11 mouse cellular contexts compared by ENCODE assay signal in the genomic region with DNA sequence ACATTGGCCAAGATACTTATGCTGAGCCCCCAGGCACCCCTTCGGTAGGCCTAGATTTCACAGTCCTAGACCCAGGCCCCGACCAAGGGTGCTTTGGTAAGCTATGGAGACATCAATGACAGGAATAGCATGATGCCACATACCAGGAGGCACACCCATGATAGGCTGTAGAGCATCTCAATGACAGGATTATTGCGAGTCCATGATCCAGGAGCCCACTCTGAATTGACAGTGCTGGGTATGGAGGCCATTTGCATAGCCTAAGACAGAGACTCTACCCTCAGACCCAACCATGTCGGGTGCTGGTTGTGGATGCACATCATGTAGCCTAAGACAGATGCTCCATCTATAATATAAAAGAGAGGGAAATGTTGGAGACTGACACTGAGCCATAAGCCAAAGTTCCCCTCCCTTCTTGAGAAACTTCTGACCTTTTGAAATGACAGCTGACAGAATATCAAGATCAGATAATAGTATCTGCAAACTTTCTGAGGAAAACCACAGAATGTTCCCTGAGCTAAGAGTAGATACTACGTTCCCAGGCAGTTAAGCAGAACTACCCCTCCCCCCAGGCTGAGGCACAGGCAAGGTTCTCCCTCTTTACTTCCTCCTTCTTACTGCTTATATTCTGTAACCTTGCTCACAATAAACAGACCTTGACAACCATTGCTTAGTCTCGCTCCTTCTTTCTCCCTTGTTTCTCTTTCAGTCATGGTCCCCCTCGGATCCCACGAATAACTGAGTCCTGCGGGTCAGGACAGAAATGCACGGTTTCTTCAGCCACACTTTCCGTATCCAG.
DNase-seq lines count a peak whose midpoint lies in the region; ATAC-seq and TF ChIP-seq lines count a peak whose summit lies in the region.
"Had no signal": no experiment of that assay in that cellular context is flagged by ENCODE, and none has a peak within 500 bp of the region (broad histone marks: within the 10 kb centered on the region; RNA-seq: fewer than 3 reads in every experiment).

No protein-coding gene starts in this region.

- peaks cover 12% of the 10 kb centered on the region for H3K4me1 ChIP-seq in testis, adult 2 months (ENCODE audit: control insufficient read depth, insufficient read depth, low read length)
- no peaks in the 10 kb centered on the region for H3K4me1 ChIP-seq in midbrain, embryonic 13.5 days (replicated peaks)

- H3K9ac ChIP-seq in midbrain, embryonic 13.5 days (replicated peaks) = no peak overlapping the region
- H3K9ac ChIP-seq: embryonic facial prominence, embryonic 13.5 days; liver, embryonic 14.5 days had no signal

- no peaks in the 10 kb centered on the region for H3K27me3 ChIP-seq in testis, adult 2 months (ENCODE audit: control insufficient read depth, insufficient read depth, low read length)
- no peaks in the 10 kb centered on the region for H3K27me3 ChIP-seq in midbrain, embryonic 13.5 days
- H3K27me3 ChIP-seq: embryonic facial prominence, embryonic 13.5 days had no signal

- peak; percentile 82 for ATAC-seq in common myeloid progenitor, adult 5-6 weeks (replicated peaks; ENCODE audit: low read depth, poor library complexity, severe bottlenecking)
- no peak for ATAC-seq in midbrain, embryonic 13.5 days

- H3K27ac ChIP-seq in testis, adult 2 months (ENCODE audit: control insufficient read depth, insufficient read depth, low read depth, low read length) = 0 out of 2 replicates have a peak overlapping the region, but pooled peaks have one; percentile 8
- no peak overlapping the region for H3K27ac ChIP-seq in midbrain, embryonic 13.5 days
- H3K27ac ChIP-seq: embryonic facial prominence, embryonic 13.5 days; layer of hippocampus, adult 2 months; liver, embryonic 14.5 days had no signal

- H3K9me3 ChIP-seq in midbrain, embryonic 13.5 days = peaks cover 13% of the 10 kb centered on the region

- no peak for DNase-seq in testis, postnatal 10 days (ENCODE audit: low spot score)
- peak; percentile 73 for DNase-seq in naive thymus-derived CD4-positive, alpha-beta T cell, adult 2 months (ENCODE audit: low read depth)
- no peak for DNase-seq in gastrocnemius, adult 8-10 months (ENCODE audit: low spot score in 2 of 2)
- DNase-seq in cerebellum, adult 8-10 months = no peak
- DNase-seq: right cerebral cortex, adult 18-20 months had no signal

- no peaks in the 10 kb centered on the region for H3K36me3 ChIP-seq in testis, adult 2 months (ENCODE audit: control insufficient read depth, insufficient read depth, low read length)
- H3K36me3 ChIP-seq in midbrain, embryonic 13.5 days = no peaks in the 10 kb centered on the region

- 89% methylated on average over 11 of the region's 11 CpGs for WGBS in midbrain, embryonic 13.5 days

- H3K4me2 ChIP-seq in midbrain, embryonic 13.5 days (replicated peaks) = no peak overlapping the region
- H3K4me2 ChIP-seq: embryonic facial prominence, embryonic 13.5 days had no signal

- H3K4me3 ChIP-seq in testis, adult 2 months (ENCODE audit: control insufficient read depth, low read depth, low read length) = no peak overlapping the region
- H3K4me3 ChIP-seq in midbrain, embryonic 13.5 days (replicated peaks) = no peak overlapping the region
- H3K4me3 ChIP-seq: embryonic facial prominence, embryonic 13.5 days; layer of hippocampus, adult 2 months had no signal

- no peak for TF ChIP-seq POLR2A in testis, adult 2 months (IDR thresholded peaks at IDR 0.05; ENCODE audit: control insufficient read depth, low read depth, low read length)

- no peak for TF ChIP-seq CTCF in testis, adult 2 months (IDR thresholded peaks at IDR 0.05; ENCODE audit: control insufficient read depth, insufficient read depth, insufficient replicate concordance, low read depth, low read length)
